Mouse (Mus musculus): ENCODE data around the gene Prkca.

DNA sequence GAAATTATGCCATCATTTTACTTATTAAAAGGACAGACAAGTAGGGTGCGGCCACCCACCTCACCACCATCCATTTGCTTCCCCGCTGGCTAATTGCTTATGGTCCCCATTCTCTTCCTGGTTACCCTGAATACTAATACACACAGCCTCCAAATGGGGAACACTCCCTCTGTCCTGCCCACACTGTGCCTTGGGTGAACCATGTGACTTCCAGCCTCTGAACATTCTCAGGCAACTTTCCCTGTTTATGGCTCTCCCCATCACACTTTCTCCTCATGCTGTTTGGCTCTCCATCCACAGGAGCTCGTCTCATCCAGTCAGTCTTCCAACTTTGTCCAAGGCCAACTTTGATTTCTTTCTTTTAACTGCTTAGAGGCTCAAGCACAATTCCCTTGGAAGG is 80.3 kb downstream of the Prkca start:
- TF ChIP-seq HCFC1 (IDR thresholded peaks at IDR 0.05; ENCODE audit: borderline replicate concordance, insufficient read depth, low read length) (no peak), ZNF384 (IDR thresholded peaks at IDR 0.05; ENCODE audit: low read depth, low read length) (no peak), ZC3H11A (IDR thresholded peaks at IDR 0.05; ENCODE audit: borderline replicate concordance, low read depth, low read length) (no peak), CHD2 (IDR thresholded peaks at IDR 0.05; ENCODE audit: low read depth, low read length) (no peak)
